Mouse (Mus musculus) c-Kit-positive CD71-positive TER-119-negative erythroid progenitor cells, embryonic 14.5 days (primary cell): ENCODE data around the gene Ak9.
"Not testable (repeated sequence)": the region's sequence is repeated elsewhere in the genome, so short reads cannot be mapped to it uniquely, and the experiment has no call there.

Experiments used
- DNase-seq: peaks from one replicate; pipeline ENCODE4 v3.0.0-alpha.2; 2013; ENCODE audit warnings: low read depth

The Ak9 gene

DNA sequence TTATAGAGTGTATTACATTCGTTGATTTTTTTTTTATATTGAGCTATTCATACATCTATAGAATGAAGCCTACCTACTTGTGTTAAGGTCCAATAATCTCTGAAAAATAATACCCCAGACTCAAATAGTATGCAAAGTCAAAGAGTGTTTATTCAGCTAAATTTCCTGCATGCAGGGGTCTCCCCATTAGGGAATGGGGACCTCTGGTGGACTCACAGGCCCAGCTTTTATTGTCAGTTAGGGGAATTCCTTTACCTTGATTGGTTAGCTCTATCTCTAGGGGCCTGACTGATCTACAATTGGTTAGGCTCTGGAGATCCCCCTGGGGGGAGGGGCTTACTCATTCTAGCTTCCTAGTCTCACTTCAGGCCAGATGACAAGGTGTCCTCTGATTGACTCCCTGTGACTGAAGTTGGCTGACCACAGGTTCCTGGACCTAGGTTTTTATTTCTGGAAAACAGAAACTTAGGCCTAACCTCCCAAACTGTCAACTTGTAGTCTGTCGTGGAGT lies 28.8 kb downstream of the Ak9 start:
- no peak for DNase-seq

GRCm38 (mm10) chr10:41341346-41341745 lies 37.6 kb downstream of the Ak9 start:
- no peak for DNase-seq

DNA sequence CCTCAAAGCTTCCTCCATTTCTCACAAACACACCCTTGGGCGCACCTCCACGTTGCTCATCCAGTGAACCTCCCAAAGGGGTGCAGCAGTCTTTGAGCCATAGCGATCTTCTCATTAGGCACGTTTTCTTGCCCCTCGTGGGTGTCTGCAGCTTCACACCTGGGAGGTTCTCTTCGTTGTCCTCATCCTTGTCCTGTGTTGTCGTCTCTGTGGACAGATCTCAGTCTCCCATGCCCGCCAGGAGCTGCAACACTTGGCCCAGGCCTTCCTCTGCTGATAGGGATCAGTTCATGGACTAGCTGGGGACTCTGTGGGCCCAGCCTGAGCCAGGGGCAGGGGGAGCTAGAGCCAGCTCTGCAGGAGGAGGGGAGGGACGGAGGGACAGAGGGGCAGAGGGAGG lies 61.3 kb downstream of the Ak9 start:
- DNase-seq = no peak

DNA sequence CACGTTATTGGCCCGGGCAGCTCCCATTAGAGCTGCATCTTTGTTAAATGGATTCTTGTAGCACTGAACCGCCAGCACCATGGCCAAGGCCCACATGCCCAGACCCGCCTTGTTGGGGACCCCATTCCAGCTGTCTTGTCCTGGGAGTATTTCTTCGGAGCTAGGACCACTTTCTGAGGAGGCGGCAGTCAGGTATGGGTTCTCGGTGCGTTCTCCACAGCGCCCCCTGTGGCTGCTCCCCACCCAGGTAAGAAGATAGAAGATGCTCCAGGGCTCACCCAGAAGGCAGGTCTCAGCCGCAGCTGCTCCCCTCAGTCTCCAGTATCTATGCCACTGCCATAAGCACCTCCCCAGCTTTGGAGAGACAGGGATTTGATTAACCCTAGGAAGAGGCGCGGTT lies 76.7 kb downstream of the Ak9 start:
- DNase-seq = no peak

GRCm38 (mm10) chr10:41385506-41386221 lies 81.9 kb downstream of the Ak9 start:
- peak; percentile 21 for DNase-seq

DNA sequence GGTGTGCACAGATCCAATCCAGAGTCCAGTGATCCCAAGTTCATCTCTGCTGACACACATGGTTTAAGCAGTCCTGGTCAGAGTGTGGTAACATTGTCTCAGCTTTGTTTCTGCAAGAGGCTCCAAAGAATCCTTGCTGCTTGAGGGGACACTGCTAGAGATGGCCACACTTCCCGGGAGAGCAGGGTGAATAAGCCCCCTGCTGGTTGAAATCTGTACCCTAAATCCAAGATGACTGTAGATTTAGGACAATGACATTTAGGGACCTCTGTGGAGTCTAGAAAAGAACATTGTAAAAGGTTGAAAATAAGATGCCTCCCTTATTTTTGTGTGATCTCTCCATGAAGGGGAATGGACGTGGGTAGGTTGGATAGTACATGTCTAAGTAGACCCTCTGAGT lies 89.8 kb downstream of the Ak9 start:
- no peak for DNase-seq

- no peak for DNase-seq
Observed at GRCm38 (mm10) chr10:41401097-41401496, 97.3 kb downstream of the Ak9 start.

DNA sequence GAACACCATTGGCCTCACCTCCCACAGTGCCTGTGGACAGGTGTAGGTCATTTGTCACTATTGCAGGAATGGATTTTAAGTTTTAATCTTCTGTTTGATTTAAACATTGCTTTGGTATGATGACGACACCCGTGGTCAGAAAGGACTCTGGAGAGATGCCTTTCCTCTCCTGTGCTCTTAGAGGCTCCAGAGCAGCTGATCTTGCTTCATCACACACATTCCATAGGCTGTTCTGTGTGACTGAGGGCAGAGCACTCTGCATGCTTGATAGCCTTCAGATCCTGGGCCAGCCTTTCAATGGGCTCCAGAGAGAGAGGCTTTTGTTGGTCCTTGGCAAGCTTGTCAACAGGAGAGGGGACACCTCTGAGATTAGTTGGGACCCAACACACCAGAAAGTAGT lies 99.6 kb downstream of the Ak9 start:
- DNase-seq = no peak

DNA sequence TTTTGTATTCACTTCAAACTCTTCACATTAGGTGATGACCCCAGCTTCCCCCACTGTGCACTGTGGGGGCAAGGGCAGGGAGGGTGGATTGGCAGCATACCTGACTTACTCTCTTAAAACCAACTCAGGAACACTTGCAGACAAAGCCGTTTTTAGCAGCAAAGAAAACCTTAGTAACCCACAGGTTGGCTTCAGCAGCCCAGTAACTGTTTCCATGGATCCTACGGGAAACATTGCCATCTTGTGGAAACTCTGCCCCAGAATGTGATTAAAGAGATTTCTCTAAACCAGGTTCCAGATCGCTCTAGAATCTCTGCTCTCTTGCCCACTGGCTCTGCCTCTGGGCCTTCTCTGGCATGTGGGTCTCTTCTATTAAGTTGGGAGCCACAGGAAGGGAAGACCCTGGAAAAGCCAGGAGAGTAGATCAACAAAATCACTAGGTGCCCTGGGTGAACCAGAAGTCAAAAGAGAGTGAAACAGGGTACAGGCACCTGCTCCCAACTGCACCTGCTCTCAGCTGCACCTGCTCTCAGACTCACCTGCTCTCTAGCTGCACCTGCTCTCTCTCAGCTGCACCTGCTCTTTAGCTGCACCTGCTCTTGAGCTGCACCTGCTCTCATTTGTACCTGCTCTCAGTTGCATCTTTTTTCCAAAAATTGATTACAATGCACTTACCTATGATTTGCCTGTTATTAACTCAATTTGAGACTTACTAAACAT lies 100.3 kb downstream of the Ak9 start:
- no peak for DNase-seq

- DNase-seq = not testable (repeated sequence)
Observed at GRCm38 (mm10) chr10:41410176-41410575, 106.4 kb downstream of the Ak9 start.

DNA sequence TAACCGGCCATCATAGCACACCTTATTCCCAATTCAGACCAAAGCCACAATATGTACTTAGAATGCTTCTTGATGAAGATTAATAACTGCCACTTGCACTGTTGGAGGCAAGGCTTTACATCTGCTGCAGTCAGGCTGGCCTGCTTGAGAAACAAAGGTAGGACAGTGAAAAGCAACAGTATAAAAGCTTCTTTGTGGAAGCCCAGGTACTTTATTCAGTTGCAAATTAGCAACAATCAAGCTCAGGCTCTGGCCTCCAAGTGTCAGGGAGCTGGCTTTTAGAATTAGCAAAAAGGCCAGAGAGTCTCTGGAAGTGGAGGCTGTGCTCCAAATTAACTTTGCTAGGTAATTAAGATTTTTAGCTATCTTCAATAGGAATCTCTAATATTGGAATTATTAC lies 107.0 kb downstream of the Ak9 start:
- not testable (repeated sequence) for DNase-seq

GRCm38 (mm10) chr10:41413471-41413870 lies 109.7 kb downstream of the Ak9 start:
- DNase-seq = not testable (repeated sequence)

DNA sequence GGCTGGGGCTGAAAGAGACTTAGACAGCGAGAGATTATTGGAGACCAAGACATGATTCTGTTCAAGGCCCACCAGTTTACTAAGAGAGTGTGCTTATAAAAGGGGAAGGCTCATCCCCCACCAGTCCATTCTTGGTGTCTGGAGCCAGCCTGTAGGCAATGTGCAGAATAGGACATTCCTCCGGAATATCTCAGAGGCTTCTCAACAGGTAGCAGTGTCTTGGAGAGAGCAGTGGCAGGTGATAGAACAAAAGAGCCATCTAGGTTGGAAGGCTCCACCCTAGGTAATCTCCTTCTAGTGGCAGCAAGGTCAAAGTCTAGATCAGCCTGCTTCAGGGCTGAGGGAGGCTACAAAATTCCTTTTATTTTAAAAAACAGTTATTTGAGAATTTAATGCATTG lies 111.6 kb downstream of the Ak9 start:
- DNase-seq = not testable (repeated sequence)

- no peak for DNase-seq
Observed at GRCm38 (mm10) chr10:41420496-41421200, 116.9 kb downstream of the Ak9 start.

GRCm38 (mm10) chr10:41423681-41424080 lies 119.9 kb downstream of the Ak9 start:
- DNase-seq = no peak

DNA sequence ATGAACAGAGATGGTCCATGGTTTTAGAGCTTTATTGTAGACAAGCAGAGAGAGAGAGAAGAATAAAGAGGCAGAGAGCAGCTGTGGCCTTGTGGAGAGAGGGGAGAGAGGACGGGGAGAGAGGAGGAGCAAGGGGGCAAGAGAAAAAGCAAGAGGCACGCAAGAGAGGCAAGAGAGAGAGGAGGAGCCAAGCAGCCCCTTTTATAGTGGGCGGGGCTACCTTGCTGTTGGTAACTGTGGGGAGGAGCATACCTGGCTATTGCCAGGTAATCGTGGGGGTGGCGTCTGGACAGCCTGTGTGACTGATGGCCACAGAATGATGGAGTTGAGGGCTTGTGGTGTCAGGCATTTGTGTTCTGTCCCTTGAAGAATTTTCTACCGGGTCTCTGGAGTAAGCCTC lies 122.6 kb downstream of the Ak9 start:
- no peak for DNase-seq

GRCm38 (mm10) chr10:41434624-41435023 lies 130.8 kb downstream of the Ak9 start:
- no peak for DNase-seq

DNA sequence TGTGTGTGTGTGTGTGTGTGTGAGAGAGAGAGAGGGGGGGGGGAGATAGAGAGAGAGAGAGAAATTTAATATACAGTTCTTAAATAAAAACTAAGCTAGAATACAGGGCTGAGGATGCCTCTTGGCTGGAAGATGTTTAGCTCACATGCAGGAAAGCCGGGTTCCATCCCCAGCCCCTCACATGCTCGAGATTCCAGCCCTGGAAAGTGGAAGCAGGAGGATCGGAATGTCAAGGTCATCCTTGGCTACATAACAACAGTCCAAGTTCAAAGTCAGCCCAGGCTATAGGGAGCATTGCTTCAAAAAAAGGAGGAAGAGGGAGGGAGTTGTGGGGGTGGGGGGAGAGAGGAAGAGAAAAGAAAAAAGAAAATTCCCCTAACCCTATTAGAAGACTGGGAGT lies 131.4 kb downstream of the Ak9 start:
- DNase-seq = no peak

DNA sequence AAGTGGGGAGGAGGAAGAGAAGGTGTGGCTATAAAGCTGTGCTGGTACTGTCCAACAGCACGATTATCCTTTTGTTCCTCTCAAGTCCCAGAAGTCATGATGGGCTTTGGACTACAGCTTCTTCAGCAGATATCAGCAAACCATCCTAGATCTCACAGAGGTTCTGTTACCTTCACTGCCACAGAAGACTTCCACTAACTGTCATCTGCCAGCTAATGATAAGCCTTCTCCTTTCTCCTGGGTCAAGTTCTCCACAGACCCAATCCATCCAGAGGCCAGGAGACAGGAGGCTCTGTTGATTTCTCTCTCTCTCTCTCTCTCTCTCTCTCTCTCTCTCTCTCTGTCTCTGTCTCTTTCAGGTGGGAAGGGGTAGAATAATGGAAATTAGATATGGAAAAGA lies 144.4 kb downstream of the Ak9 start:
- no peak for DNase-seq

GRCm38 (mm10) chr10:41449684-41450083 lies 145.9 kb downstream of the Ak9 start:
- DNase-seq = no peak

- DNase-seq = peak; percentile 96
Observed at GRCm38 (mm10) chr10:41450137-41450670, 146.4 kb downstream of the Ak9 start, which contains the start of gene Zbtb24. Gene Zbtb24, plus strand, starts transcription at chr10:41450383.

DNA sequence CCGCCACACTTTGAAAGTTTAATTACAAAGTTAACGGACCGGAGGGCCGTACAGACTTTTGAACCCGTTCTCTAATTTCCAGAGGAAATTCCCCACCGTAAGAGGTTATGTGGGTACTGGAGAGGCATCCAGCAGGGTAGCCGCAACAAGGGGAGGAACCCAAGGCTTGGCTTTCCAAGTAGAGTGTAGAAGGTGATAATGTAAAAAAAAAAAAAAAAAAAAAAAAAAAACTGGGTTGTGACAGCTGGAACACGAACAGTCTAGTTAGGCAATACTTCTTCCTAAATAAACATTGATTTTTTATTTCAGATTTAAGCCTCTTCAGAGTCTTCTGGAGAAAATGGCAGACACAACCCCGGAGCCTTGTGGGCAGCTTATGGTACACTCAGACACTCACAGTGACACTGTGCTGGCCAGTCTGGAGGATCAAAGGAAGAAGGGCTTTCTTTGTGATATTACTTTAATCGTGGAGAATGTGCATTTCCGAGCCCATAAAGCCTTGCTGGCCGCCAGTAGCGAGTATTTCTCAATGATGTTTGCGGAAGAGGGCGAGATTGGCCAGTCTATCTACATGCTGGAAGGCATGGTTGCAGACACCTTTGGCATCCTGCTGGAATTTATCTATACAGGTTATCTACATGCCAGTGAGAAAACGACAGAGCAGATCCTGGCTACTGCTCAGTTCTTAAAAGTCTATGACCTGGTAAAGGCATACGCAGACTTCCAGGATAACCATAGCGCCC lies 147.2 kb downstream of the Ak9 start:
- no peak for DNase-seq
